Mouse (Mus musculus) intestine, embryonic 16.5 days (tissue): ENCODE measurements around the gene Arl15. TPM values are rescaled to one million over a fixed set of nuclear protein-coding genes. Genes with fewer than 3 reads are reported as not detected.

Source experiments
- ATAC-seq: fragments of 200-750 bp; cut with Nextera tagmentation; 2 replicates; pipeline ENCODE4 v1.8.0; 2017; ENCODE audit warnings: moderate TSS enrichment, moderate library complexity
- H3K27ac ChIP-seq: fragments of 300-500 bp; sonication (generic); 2 replicates; pipeline ENCODE4 v1.5.1; 2014; ENCODE audit warnings: mild to moderate bottlenecking, low read length
- H3K27me3 ChIP-seq: fragments of 300-500 bp; sonication (generic); replicated peaks from 2 replicates; pipeline ENCODE4 v1.6.1; 2014; ENCODE audit warnings: low read length, control low read depth, mixed read lengths; ENCODE audit not compliant: control insufficient read depth, insufficient read depth
- H3K36me3 ChIP-seq: fragments of 300-500 bp; sonication (generic); 2 replicates; pipeline ENCODE4 v1.6.1; 2014; ENCODE audit warnings: low read length, control low read depth; ENCODE audit not compliant: control insufficient read depth, insufficient read depth
- H3K4me1 ChIP-seq: fragments of 300-500 bp; sonication (generic); 2 replicates; pipeline ENCODE4 v1.6.1; 2014; ENCODE audit warnings: low read length, control low read depth, mixed read lengths; ENCODE audit not compliant: control insufficient read depth, insufficient read depth
- H3K4me2 ChIP-seq: fragments of 300-500 bp; sonication (generic); 2 replicates; pipeline ENCODE4 v1.6.1; 2014; ENCODE audit warnings: low read depth, low read length, control low read depth
- H3K4me3 ChIP-seq: fragments of 300-500 bp; sonication (generic); 2 replicates; pipeline ENCODE4 v1.5.1; 2014; ENCODE audit warnings: mild to moderate bottlenecking, low read length
- H3K9ac ChIP-seq: fragments of 300-500 bp; sonication (generic); 2 replicates; pipeline ENCODE4 v1.6.1; 2014; ENCODE audit warnings: low read depth, low read length
- H3K9me3 ChIP-seq: fragments of 300-500 bp; sonication (generic); 2 replicates; pipeline ENCODE4 v1.6.1; 2016; ENCODE audit warnings: low read length, control low read depth; ENCODE audit not compliant: control insufficient read depth
- WGBS: fragments of 180-500 bp; shearing (Covaris S2); extraction: QIAGEN DNeasy Blood & Tissue Kit; methylation state at CpG from one replicate; pipeline ENCODE4 v1.1.7; 2014; 5-methylcytosine and 5-hydroxymethylcytosine counted together
- polyA plus RNA-seq: library from polyadenylated mRNA; unstranded; fragments of >200 nt; fragmentation: Nextera tagmentation; extraction: Ambion mirVana; gene quantifications from 2 replicates; pipeline ENCODE4 v1.2.1, GENCODE M21; 2015

Arl15 gene
- polyA plus RNA-seq, 1 experiment from 2014 or later = 10.6 TPM

DNA sequence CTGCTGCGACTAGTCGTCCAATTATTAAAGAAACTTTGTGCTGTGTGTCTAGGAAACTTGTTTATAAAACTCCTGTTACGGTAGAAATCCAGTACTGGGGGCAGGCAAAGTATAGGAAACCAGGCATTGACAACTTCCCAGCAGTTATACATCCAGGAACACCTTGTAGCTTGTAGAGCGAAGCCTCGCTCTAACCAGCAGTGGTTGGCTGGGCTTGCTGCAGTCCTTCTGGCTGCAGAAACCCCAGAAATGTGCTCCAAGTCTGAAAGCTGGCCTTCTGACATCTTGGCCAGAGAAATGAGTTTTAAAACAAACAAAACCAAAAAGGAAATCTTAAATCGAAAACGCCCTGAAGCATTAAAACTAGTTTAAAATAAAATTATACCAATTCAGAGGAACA is 229.2 kb downstream of the Arl15 start:
- H3K9ac ChIP-seq = no peak overlapping the region
- no peak overlapping the region for H3K27ac ChIP-seq
- no peaks in the 10 kb centered on the region for H3K36me3 ChIP-seq
- no peak for ATAC-seq
- H3K4me1 ChIP-seq = no peaks in the 10 kb centered on the region
- no peak overlapping the region for H3K4me3 ChIP-seq
- no peak overlapping the region for H3K4me2 ChIP-seq
- 88% methylated on average over 7 of the region's 7 CpGs for WGBS
- no peaks in the 10 kb centered on the region for H3K9me3 ChIP-seq
- no peaks in the 10 kb centered on the region for H3K27me3 ChIP-seq

DNA sequence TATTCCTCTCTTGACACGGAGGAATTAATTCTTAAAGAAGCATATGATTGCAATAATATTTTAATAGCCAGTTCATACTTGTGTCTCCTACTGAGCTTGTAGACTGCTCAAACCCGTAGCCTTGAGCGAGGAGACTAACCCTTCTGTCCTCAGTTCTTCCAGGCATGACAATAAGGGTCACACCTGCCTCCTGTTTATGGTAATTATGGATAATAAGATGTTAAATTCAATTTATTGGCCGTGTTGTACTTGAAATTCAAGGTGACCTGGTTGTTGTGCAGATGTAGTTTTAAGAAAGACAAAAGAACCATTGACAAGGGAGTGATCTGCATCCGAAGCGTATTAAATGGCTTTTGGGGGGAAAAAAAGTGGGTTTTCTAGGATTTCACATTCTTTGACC is 232.0 kb downstream of the Arl15 start:
- no peak for ATAC-seq
- WGBS = 85% methylated on average over 6 of the region's 6 CpGs
- H3K9me3 ChIP-seq = no peaks in the 10 kb centered on the region
- no peaks in the 10 kb centered on the region for H3K27me3 ChIP-seq
- no peak overlapping the region for H3K27ac ChIP-seq
- no peaks in the 10 kb centered on the region for H3K4me1 ChIP-seq
- no peak overlapping the region for H3K4me2 ChIP-seq
- no peak overlapping the region for H3K9ac ChIP-seq
- H3K4me3 ChIP-seq = no peak overlapping the region
- H3K36me3 ChIP-seq = no peaks in the 10 kb centered on the region

DNA sequence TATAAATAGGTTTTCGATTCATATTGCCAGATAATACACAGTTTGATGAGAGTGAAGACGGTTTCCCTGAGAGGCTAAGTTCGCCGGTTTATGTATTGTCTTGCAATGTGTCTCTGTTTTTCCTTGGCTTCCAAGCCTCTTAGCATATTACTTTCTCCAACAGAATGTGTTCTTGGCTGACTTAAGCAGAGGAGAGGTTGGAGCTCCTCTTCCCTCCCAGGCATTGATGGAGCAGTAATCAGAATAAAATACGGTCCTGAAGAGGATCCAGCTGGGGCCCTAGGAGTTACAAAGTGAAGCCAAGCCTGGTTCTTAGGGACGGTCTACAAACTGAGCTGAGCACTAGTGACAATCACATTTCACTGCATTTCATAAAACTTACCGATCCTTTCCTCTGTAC is 232.4 kb downstream of the Arl15 start:
- no peaks in the 10 kb centered on the region for H3K36me3 ChIP-seq
- H3K27me3 ChIP-seq = no peaks in the 10 kb centered on the region
- no peaks in the 10 kb centered on the region for H3K4me1 ChIP-seq
- H3K4me2 ChIP-seq = no peak overlapping the region
- 90% methylated on average over 7 of the region's 7 CpGs for WGBS
- no peak overlapping the region for H3K9ac ChIP-seq
- no peaks in the 10 kb centered on the region for H3K9me3 ChIP-seq
- ATAC-seq = no peak
- no peak overlapping the region for H3K4me3 ChIP-seq
- no peak overlapping the region for H3K27ac ChIP-seq

DNA sequence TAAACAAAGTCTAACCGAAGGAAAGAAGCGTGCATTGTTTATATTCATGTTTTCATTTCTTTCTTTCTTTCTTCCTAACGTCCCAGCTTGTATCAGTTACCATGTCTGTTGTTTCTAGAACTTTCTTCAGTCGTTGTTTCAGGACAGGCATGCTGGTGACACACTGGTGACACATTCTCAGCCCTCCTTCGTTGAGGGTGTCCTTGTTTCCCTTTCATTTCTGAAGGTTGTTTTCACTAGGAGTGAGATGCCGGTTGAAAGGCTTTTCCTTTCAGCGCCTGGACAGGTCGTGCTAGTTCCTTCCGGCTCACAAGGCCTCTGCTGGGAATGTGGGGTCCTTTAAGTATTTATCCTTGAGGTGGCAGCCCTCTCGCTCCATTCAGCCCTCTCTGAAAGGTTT is 253.8 kb downstream of the Arl15 start:
- no peaks in the 10 kb centered on the region for H3K27me3 ChIP-seq
- no peak overlapping the region for H3K4me2 ChIP-seq
- WGBS = 59% methylated on average over 10 of the region's 10 CpGs
- H3K9me3 ChIP-seq = no peaks in the 10 kb centered on the region
- H3K36me3 ChIP-seq = no peaks in the 10 kb centered on the region
- H3K9ac ChIP-seq = no peak overlapping the region
- no peak overlapping the region for H3K4me3 ChIP-seq
- no peak overlapping the region for H3K27ac ChIP-seq
- no peaks in the 10 kb centered on the region for H3K4me1 ChIP-seq
- ATAC-seq = no peak

DNA sequence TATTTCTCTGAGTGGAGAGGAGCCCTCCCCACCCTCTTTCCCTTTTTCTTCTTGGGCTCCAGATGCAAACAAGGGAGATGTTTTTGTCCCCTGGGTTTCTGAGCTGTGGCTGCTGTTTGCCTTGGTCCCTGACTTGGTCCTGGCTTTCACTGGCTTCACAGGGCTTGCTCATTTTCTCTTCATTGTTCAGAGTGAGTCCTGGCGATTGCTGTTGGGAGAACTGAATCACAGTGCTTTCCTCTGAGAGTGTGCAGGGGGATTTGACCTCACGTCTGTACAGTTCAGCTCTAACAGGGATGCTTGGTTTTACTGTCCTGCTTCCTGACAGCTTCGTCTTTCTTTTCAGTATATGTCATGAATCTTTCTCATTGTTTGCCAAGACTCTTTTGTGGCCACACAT is 254.4 kb downstream of the Arl15 start:
- no peaks in the 10 kb centered on the region for H3K27me3 ChIP-seq
- 50% methylated on average over 3 of the region's 3 CpGs for WGBS
- H3K27ac ChIP-seq = no peak overlapping the region
- H3K9ac ChIP-seq = no peak overlapping the region
- H3K9me3 ChIP-seq = no peaks in the 10 kb centered on the region
- H3K4me1 ChIP-seq = no peaks in the 10 kb centered on the region
- H3K4me2 ChIP-seq = no peak overlapping the region
- no peak for ATAC-seq
- H3K36me3 ChIP-seq = no peaks in the 10 kb centered on the region
- H3K4me3 ChIP-seq = no peak overlapping the region

DNA sequence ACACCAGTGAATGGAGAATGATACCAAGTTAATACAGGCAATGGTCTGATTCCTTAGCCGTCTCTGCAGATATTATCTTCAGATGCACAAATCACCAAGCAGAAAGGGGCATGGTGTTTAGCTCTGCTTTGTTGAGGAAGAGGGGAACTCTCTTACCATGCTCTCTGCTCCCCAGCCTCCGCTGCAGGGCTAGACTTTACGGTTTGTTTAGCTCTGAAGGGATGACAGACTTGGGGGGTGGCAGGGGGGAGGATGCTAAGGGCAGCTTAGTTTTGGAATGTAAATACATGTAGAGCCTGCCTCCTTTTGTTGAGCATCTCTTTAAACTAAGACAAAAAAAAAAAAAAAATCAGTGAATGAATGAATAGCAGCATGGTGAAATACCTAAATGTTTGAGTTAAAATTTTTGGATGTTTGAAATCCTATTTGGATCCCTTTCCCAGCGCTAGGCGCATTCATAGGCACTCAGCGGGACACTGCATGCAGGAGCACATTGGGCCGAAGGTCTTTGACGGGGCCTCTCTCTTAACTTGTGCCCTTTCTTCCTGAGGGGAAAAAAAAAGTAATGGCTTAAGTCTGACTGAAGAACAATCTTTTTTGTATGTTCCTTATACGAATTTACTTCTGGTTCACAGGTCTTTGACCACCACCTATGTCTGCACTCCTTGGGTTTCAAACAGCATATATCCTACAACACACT is 257.0 kb downstream of the Arl15 start:
- Histone ChIP-seq H3K9ac (no peak overlapping the region), H3K4me2 (no peak overlapping the region), H3K36me3 (no peaks in the 10 kb centered on the region), H3K9me3 (no peaks in the 10 kb centered on the region), H3K27me3 (no peaks in the 10 kb centered on the region), H3K4me1 (no peaks in the 10 kb centered on the region), H3K27ac (no peak overlapping the region), H3K4me3 (no peak overlapping the region)
- ATAC-seq = no peak
- 43% methylated on average over 9 of the region's 9 CpGs for WGBS

DNA sequence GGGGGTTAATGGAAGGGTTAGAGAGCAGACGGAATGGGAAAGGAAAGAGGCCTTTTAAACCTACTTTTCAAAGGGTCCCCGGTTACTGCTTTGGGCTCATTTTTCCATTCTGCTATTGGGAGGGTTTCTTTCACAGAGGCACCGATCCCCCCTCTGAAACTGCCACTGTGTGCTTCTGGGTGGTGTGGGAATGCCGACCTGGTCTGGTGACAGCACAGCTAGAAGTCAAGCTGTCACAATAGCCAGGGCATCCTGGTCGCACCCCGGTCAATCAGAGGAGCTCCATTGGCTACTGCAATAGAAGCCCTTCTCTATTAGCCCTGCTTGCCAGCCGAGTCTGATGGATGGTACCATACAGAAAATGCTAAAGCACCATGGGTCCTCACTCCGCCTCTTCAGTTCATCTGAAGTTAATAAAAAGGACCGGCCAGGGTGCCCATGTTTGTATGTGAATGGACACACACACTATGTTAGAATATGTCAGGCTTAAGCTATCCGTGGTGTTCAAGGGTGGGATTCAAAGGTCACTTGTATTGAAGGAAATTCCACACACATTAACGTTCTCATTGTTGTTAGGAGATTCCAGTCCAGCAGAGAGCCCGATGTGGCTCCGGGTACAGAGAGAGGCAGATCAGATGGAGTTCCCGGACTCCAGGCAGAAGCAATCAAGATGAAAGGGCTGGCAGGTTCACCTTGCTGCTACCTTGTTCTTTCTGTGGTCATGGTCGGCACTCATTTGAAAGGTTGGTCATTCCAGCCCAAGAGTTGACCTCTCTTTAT is 258.3 kb downstream of the Arl15 start:
- no peaks in the 10 kb centered on the region for H3K36me3 ChIP-seq
- H3K9me3 ChIP-seq = no peaks in the 10 kb centered on the region
- WGBS = 68% methylated on average over 15 of the region's 15 CpGs
- H3K4me2 ChIP-seq = no peak overlapping the region
- no peaks in the 10 kb centered on the region for H3K27me3 ChIP-seq
- H3K9ac ChIP-seq = no peak overlapping the region
- no peak for ATAC-seq
- no peak overlapping the region for H3K27ac ChIP-seq
- no peak overlapping the region for H3K4me3 ChIP-seq
- no peaks in the 10 kb centered on the region for H3K4me1 ChIP-seq

DNA sequence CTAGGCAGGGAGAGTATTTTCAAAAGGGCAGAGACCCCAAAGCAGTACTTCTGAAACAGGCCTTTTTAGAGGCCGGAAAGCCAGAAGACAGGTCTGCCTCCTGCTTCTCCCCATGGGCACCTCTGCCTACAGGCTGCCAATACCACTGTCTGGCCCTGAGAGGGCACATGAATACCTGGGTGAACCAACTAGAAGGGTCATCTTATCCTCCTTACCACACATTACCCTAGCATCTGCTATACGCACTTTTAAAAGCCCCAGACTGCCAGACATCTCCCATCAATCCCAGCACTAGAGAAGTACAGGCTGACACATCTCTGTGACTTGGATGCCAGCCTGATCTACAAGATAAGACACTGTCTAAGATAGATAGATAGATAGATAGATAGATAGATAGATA is 259.0 kb downstream of the Arl15 start:
- Histone ChIP-seq H3K9ac (no peak overlapping the region), H3K4me1 (no peaks in the 10 kb centered on the region), H3K4me2 (no peak overlapping the region), H3K36me3 (no peaks in the 10 kb centered on the region), H3K27ac (no peak overlapping the region), H3K27me3 (no peaks in the 10 kb centered on the region), H3K9me3 (no peaks in the 10 kb centered on the region), H3K4me3 (no peak overlapping the region)
- WGBS = 98% methylated on average over 2 of the region's 2 CpGs
- ATAC-seq = no peak

DNA sequence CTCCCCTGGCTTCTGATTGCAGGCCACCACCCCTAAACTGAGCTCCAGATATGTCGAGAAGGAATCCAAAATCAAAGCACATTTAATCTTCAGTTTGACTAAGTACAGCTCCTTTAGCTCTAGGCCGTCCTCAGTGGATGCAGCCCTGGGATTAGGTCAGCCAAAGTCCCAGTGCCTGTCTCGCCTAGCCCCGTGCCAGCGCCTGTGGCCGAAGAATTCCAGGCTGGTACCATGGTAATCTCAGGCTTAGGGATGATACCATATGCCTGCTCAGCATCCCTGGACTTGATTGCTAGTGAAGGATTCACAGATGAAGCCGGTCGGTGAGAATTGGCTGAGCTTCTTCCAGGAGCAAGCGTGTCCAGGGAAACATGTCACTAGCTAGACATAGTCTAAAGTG is 261.4 kb downstream of the Arl15 start:
- Histone ChIP-seq H3K36me3 (no peaks in the 10 kb centered on the region), H3K27me3 (no peaks in the 10 kb centered on the region), H3K9ac (no peak overlapping the region), H3K4me1 (no peaks in the 10 kb centered on the region), H3K4me2 (no peak overlapping the region), H3K27ac (no peak overlapping the region), H3K4me3 (no peak overlapping the region), H3K9me3 (no peaks in the 10 kb centered on the region)
- ATAC-seq = no peak
- WGBS = 91% methylated on average over 9 of the region's 9 CpGs
